Mouse (Mus musculus): Measurements from ENCODE around the gene Parva. TPM values are rescaled to one million over a fixed set of nuclear protein-coding genes. Genes with fewer than 3 reads are reported as not detected.

Parva gene
- polyA plus RNA-seq, 1 experiment, result 126 TPM

DNA sequence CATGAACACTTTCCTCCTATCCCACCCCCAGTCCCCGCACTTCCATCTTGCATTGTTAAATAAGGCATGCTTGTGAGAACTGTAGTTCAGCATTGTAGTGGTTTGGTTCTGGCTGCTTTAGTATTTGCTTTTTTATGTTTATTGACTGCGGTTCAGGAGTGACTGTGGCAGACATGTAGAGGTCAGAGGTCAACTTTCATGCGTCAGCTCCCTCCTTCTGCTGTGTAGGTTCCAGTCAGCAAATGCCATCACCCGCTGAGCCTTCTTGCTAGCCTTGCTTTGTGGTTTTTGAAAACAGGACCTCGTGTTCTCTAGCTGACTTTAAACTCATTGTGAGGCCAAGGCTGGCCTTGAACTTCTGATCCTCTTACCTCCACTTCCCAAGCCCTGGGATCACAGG, 103.6 kb downstream of the Parva start:
- TF ChIP-seq MYOD1 (IDR thresholded peaks at IDR 0.05; ENCODE audit: control insufficient read depth, insufficient read length, low read depth) (no peak), CEBPB (IDR thresholded peaks at IDR 0.05; ENCODE audit: low read depth) (no peak), CTCF (IDR thresholded peaks at IDR 0.05; ENCODE audit: control insufficient read depth, insufficient read depth, insufficient read length) (no peak)
- Histone ChIP-seq H3K79me3 (ENCODE audit: low read depth) (peaks cover 26% of the 10 kb centered on the region), H3K36me3 (ENCODE audit: control insufficient read depth, insufficient read depth) (no peaks in the 10 kb centered on the region), H3K4me3 (ENCODE audit: insufficient read depth, poor library complexity, severe bottlenecking) (no peak overlapping the region), H3ac (ENCODE audit: control insufficient read depth, insufficient read length, low read depth) (no peak overlapping the region), H3K79me2 (ENCODE audit: control insufficient read depth, insufficient read depth) (peaks cover 77% of the 10 kb centered on the region), H3K27me3 (ENCODE audit: control insufficient read depth, insufficient read depth, insufficient read length) (no peaks in the 10 kb centered on the region)

DNA sequence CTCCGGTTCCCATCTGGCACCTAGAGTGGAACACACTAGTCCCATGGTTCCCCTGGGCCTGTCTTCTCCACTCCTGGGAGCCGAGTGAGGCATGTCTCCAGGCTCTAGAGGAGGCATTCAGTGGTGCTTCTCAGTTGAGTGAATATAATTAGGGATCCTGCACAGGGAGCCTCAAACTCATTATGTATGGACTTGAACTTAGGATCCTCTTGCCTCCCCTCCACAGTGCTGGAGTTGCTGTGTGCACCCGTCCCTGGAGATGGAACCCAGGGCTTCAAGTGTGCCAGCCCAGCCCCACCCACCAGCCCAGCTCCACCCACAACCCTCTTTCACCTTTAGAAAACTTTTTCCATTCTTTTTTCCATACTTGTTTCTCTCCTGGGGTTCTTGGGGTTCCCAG, 106.8 kb downstream of the Parva start:
- peaks cover 50% of the 10 kb centered on the region for H3K79me2 ChIP-seq (ENCODE audit: control insufficient read depth, insufficient read depth)
- no peaks in the 10 kb centered on the region for H3K27me3 ChIP-seq (ENCODE audit: control insufficient read depth, insufficient read depth, insufficient read length)
- TF ChIP-seq FOSL1 (IDR thresholded peaks at IDR 0.05; ENCODE audit: insufficient read depth, low read length, poor library complexity, severe bottlenecking) (no peak), USF1 (IDR thresholded peaks at IDR 0.05; ENCODE audit: low read depth) (no peak), CEBPB (IDR thresholded peaks at IDR 0.05; ENCODE audit: low read depth) (no peak), MAX (IDR thresholded peaks at IDR 0.05) (no peak), MYOD1 (IDR thresholded peaks at IDR 0.05; ENCODE audit: control insufficient read depth, insufficient read length, low read depth) (no peak), CTCF (IDR thresholded peaks at IDR 0.05; ENCODE audit: control insufficient read depth, insufficient read depth, insufficient read length) (no peak), MYOG (IDR thresholded peaks at IDR 0.05; ENCODE audit: control insufficient read depth, extremely low read depth, insufficient read length) (no peak)
- no peaks in the 10 kb centered on the region for H3K36me3 ChIP-seq (ENCODE audit: control insufficient read depth, insufficient read depth)
- H3K79me3 ChIP-seq (ENCODE audit: low read depth), result peaks cover 19% of the 10 kb centered on the region
- H3ac ChIP-seq (ENCODE audit: control insufficient read depth, insufficient read length, low read depth), result no peak overlapping the region
- H3K4me3 ChIP-seq (ENCODE audit: insufficient read depth, poor library complexity, severe bottlenecking), result no peak overlapping the region

DNA sequence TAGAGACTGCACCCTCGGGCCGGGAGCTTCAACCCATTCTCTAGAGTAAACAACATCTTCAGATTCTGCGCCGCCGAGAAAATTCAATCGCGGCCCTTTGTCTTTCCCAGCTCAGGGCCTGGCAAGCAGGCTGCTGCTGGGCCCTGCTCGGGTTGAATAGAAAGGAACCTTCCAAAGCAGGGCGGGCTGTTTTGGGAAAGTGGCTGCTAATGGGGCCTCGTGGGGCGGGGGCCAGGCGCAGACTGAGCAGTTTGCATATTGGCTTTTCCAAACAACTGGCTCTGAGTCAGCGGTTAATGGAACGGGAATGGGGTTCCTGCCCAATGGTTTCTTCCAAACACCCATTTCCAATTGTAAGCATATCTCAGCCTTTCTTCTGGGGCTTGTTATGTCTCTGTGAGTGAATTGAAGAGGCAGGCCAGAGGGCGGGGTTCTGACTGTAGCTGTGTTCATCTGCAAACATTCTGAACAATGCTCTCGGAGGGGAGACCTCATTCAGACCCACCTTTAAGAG, 108.2 kb downstream of the Parva start:
- no peak overlapping the region for H3ac ChIP-seq (ENCODE audit: control insufficient read depth, insufficient read length, low read depth)
- H3K79me3 ChIP-seq (ENCODE audit: low read depth), result peaks cover 19% of the 10 kb centered on the region
- H3K79me2 ChIP-seq (ENCODE audit: control insufficient read depth, insufficient read depth), result peaks cover 37% of the 10 kb centered on the region
- no peaks in the 10 kb centered on the region for H3K36me3 ChIP-seq (ENCODE audit: control insufficient read depth, insufficient read depth)
- no peaks in the 10 kb centered on the region for H3K27me3 ChIP-seq (ENCODE audit: control insufficient read depth, insufficient read depth, insufficient read length)
- H3K4me3 ChIP-seq (ENCODE audit: insufficient read depth, poor library complexity, severe bottlenecking), result no peak overlapping the region
- TF ChIP-seq MYOG (IDR thresholded peaks at IDR 0.05; ENCODE audit: control insufficient read depth, extremely low read depth, insufficient read length), result no peak
- no peak for TF ChIP-seq FOSL1 (IDR thresholded peaks at IDR 0.05; ENCODE audit: insufficient read depth, low read length, poor library complexity, severe bottlenecking)
- no peak for TF ChIP-seq MAX (IDR thresholded peaks at IDR 0.05)
- TF ChIP-seq MYOD1 (IDR thresholded peaks at IDR 0.05; ENCODE audit: control insufficient read depth, insufficient read length, low read depth), result no peak
- no peak for TF ChIP-seq CEBPB (IDR thresholded peaks at IDR 0.05; ENCODE audit: low read depth)
- TF ChIP-seq USF1 (IDR thresholded peaks at IDR 0.05; ENCODE audit: low read depth), result no peak
- no peak for TF ChIP-seq CTCF (IDR thresholded peaks at IDR 0.05; ENCODE audit: control insufficient read depth, insufficient read depth, insufficient read length)

DNA sequence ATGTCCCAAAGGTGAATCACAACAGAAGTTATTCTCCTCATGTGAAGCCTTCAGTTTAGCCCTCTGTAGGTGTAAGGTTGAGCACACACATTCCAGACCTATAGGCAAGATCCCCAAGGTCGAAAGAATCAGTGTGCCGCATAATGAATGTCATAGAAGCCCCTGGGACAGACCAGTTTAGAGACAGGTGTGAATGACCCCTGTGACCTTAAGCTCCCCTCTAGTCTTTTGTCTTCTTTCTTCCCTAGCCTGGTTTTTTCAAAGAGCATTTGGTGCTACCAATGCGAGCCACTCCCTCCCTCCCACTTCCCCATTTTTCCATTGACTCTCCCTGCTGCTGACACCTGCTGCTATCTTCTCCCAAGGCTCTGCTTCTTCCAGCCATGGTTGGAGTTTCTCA, 121.8 kb downstream of the Parva start:
- no peaks in the 10 kb centered on the region for H3K79me2 ChIP-seq (ENCODE audit: control insufficient read depth, insufficient read depth)
- H3K4me3 ChIP-seq (ENCODE audit: insufficient read depth, poor library complexity, severe bottlenecking), result no peak overlapping the region
- no peak overlapping the region for H3ac ChIP-seq (ENCODE audit: control insufficient read depth, insufficient read length, low read depth)
- H3K27me3 ChIP-seq (ENCODE audit: control insufficient read depth, insufficient read depth, insufficient read length), result no peaks in the 10 kb centered on the region
- peaks cover 30% of the 10 kb centered on the region for H3K36me3 ChIP-seq (ENCODE audit: control insufficient read depth, insufficient read depth)
- TF ChIP-seq MYOG (IDR thresholded peaks at IDR 0.05; ENCODE audit: control insufficient read depth, extremely low read depth, insufficient read length), result no peak
- no peak for TF ChIP-seq FOSL1 (IDR thresholded peaks at IDR 0.05; ENCODE audit: insufficient read depth, low read length, poor library complexity, severe bottlenecking)
- TF ChIP-seq CEBPB (IDR thresholded peaks at IDR 0.05; ENCODE audit: low read depth), result no peak
- no peak for TF ChIP-seq CTCF (IDR thresholded peaks at IDR 0.05; ENCODE audit: control insufficient read depth, insufficient read depth, insufficient read length)
- TF ChIP-seq MAX (IDR thresholded peaks at IDR 0.05), result no peak
- no peak for TF ChIP-seq USF1 (IDR thresholded peaks at IDR 0.05; ENCODE audit: low read depth)
- no peak for TF ChIP-seq MYOD1 (IDR thresholded peaks at IDR 0.05; ENCODE audit: control insufficient read depth, insufficient read length, low read depth)
- no peaks in the 10 kb centered on the region for H3K79me3 ChIP-seq (ENCODE audit: low read depth)

DNA sequence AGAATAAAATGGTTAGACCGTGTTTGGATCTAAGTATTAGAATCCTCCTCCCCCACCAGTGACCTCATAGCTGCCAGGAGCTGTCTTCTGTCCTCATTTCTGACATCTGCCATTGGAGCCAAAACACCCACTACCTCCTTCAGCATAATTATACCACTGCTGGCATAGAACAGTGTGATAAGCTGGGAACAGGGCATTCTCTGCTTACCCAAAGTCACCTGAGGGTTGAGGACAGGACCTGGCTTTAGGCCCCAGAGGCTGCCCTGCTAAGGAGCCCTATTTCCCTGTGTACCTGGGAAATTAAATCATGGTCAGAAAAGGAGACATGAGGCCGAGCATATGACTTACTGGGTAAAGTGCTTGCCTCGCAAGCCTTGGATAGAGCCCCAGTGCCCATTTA, 134.2 kb downstream of the Parva start:
- Histone ChIP-seq H3K79me3 (ENCODE audit: low read depth) (no peaks in the 10 kb centered on the region), H3K27me3 (ENCODE audit: control insufficient read depth, insufficient read depth, insufficient read length) (no peaks in the 10 kb centered on the region), H3ac (ENCODE audit: control insufficient read depth, insufficient read length, low read depth) (no peak overlapping the region), H3K4me3 (ENCODE audit: insufficient read depth, poor library complexity, severe bottlenecking) (no peak overlapping the region), H3K79me2 (ENCODE audit: control insufficient read depth, insufficient read depth) (no peaks in the 10 kb centered on the region), H3K36me3 (ENCODE audit: control insufficient read depth, insufficient read depth) (peaks cover 10% of the 10 kb centered on the region)
- TF ChIP-seq FOSL1 (IDR thresholded peaks at IDR 0.05; ENCODE audit: insufficient read depth, low read length, poor library complexity, severe bottlenecking) (no peak), CEBPB (IDR thresholded peaks at IDR 0.05; ENCODE audit: low read depth) (no peak), MYOG (IDR thresholded peaks at IDR 0.05; ENCODE audit: control insufficient read depth, extremely low read depth, insufficient read length) (no peak), MAX (IDR thresholded peaks at IDR 0.05) (no peak), MYOD1 (IDR thresholded peaks at IDR 0.05; ENCODE audit: control insufficient read depth, insufficient read length, low read depth) (no peak), CTCF (IDR thresholded peaks at IDR 0.05; ENCODE audit: control insufficient read depth, insufficient read depth, insufficient read length) (no peak), USF1 (IDR thresholded peaks at IDR 0.05; ENCODE audit: low read depth) (no peak)

DNA sequence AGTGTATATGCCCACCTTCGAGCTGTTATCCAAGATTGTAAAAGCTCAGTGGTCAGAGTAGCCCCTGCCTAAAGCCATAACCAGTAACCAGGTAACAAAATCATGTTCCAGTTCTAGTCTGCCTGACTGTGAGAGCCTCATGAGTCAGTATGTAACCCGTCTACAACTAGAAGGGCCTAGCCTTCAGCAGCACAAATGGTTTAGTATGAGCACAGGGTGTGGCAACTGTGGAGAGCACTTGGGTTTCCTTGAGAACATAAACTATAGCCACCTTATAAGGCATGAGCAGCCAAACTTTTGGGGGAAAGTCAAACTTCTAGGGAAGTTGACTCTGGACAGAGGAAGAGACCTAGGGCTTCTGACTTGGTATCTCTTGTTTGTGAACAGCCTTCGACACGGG, 139.7 kb downstream of the Parva start:
- Histone ChIP-seq H3K27me3 (ENCODE audit: control insufficient read depth, insufficient read depth, insufficient read length) (no peaks in the 10 kb centered on the region), H3K4me3 (ENCODE audit: insufficient read depth, poor library complexity, severe bottlenecking) (no peak overlapping the region), H3K79me3 (ENCODE audit: low read depth) (no peaks in the 10 kb centered on the region), H3K79me2 (ENCODE audit: control insufficient read depth, insufficient read depth) (no peaks in the 10 kb centered on the region), H3K36me3 (ENCODE audit: control insufficient read depth, insufficient read depth) (peaks cover 20% of the 10 kb centered on the region), H3ac (ENCODE audit: control insufficient read depth, insufficient read length, low read depth) (no peak overlapping the region)
- TF ChIP-seq USF1 (IDR thresholded peaks at IDR 0.05; ENCODE audit: low read depth) (no peak), CEBPB (IDR thresholded peaks at IDR 0.05; ENCODE audit: low read depth) (no peak), CTCF (IDR thresholded peaks at IDR 0.05; ENCODE audit: control insufficient read depth, insufficient read depth, insufficient read length) (no peak), MAX (IDR thresholded peaks at IDR 0.05) (no peak), FOSL1 (IDR thresholded peaks at IDR 0.05; ENCODE audit: insufficient read depth, low read length, poor library complexity, severe bottlenecking) (no peak), MYOG (IDR thresholded peaks at IDR 0.05; ENCODE audit: control insufficient read depth, extremely low read depth, insufficient read length) (no peak), MYOD1 (IDR thresholded peaks at IDR 0.05; ENCODE audit: control insufficient read depth, insufficient read length, low read depth) (no peak)
